Mouse (Mus musculus) ES-E14 (cell line): ENCODE measurements around the gene Pcbp1. TPM values are rescaled to one million over a fixed set of nuclear protein-coding genes. Genes with fewer than 3 reads are reported as not detected.

Experiments used
- DNase-seq: peaks from one replicate; pipeline ENCODE4 v3.0.0-alpha.2; 2013; ENCODE audit warnings: low read depth, low spot score
- H3K27ac ChIP-seq: 2 replicates; pipeline ENCODE4 v1.5.1; 2012; ENCODE audit warnings: low read depth, mild to moderate bottlenecking, low read length, moderate library complexity, mixed read lengths; ENCODE audit not compliant: poor library complexity, insufficient read depth, severe bottlenecking
- H3K36me3 ChIP-seq: 2 replicates; pipeline ENCODE4 v1.6.1; 2012; ENCODE audit warnings: mild to moderate bottlenecking, low read length, moderate library complexity, mixed read lengths; ENCODE audit not compliant: control insufficient read depth, poor library complexity, insufficient read depth, severe bottlenecking
- H3K4me1 ChIP-seq, 2 experiments: fragments of 150-350 bp in 1 of 2; sonication (generic) in 1 of 2; 2 replicates each; pipeline ENCODE4 v1.6.1; 2012; ENCODE audit warnings: low read length in 2 of 2, mild to moderate bottlenecking in 1 of 2, mixed read lengths in 1 of 2; ENCODE audit not compliant: control insufficient read depth in 2 of 2, insufficient read depth in 2 of 2, poor library complexity in 1 of 2
- H3K4me3 ChIP-seq, 2 experiments: fragments of 150-350 bp in 1 of 2; sonication (generic) in 1 of 2; 2 replicates each; pipeline ENCODE4 v1.5.1; 2012; ENCODE audit warnings: low read length in 2 of 2, low read depth in 1 of 2, mild to moderate bottlenecking in 1 of 2, mixed read lengths in 1 of 2; ENCODE audit not compliant: insufficient read depth in 1 of 2, poor library complexity in 1 of 2, severe bottlenecking in 1 of 2
- H3K9ac ChIP-seq: 2 replicates; pipeline ENCODE4 v1.6.1; 2012; ENCODE audit warnings: low read depth, mild to moderate bottlenecking, low read length, mixed read lengths; ENCODE audit not compliant: poor library complexity, insufficient read depth, severe bottlenecking
- H3K9me3 ChIP-seq: fragments of 150-350 bp; sonication (generic); 2 replicates; pipeline ENCODE4 v1.6.1; 2012; ENCODE audit warnings: low read depth, mild to moderate bottlenecking, low read length; ENCODE audit not compliant: control insufficient read depth, insufficient read depth
- CHD2 ChIP-seq: IDR thresholded peaks from 2 replicates; pipeline ENCODE4 v1.6.1; 2014; ENCODE audit warnings: mild to moderate bottlenecking, low read depth, low read length, inconsistent platforms
- HCFC1 ChIP-seq: IDR thresholded peaks from 2 replicates; pipeline ENCODE4 v1.6.1; 2012; ENCODE audit warnings: low read length, inconsistent platforms, borderline replicate concordance; ENCODE audit not compliant: insufficient read depth
- MAFK ChIP-seq: IDR thresholded peaks from 2 replicates; pipeline ENCODE4 v1.6.1; 2014; ENCODE audit warnings: mild to moderate bottlenecking, low read depth, low read length, inconsistent platforms; ENCODE audit not compliant: insufficient read depth
- ZC3H11A ChIP-seq: IDR thresholded peaks from 2 replicates; pipeline ENCODE4 v1.6.1; 2012; ENCODE audit warnings: low read depth, mild to moderate bottlenecking, inconsistent platforms, low read length, borderline replicate concordance
- ZNF384 ChIP-seq: IDR thresholded peaks from 2 replicates; pipeline ENCODE4 v1.6.1; 2012; ENCODE audit warnings: low read depth, low read length, inconsistent platforms
- in situ Hi-C, 2 experiments: fragments of 600-800 bp; cut with MboI; formaldehyde crosslinking; loops; one replicate each; pipeline ENCODE4 v1.15.1; 2025; ENCODE audit warnings: low sequenced_read_pairs in 2 of 2, inconsistent platforms in 1 of 2; ENCODE audit not compliant: unreplicated experiment in 2 of 2
- total RNA-seq: library from RNA; depleted of rRNA; stranded (reverse); fragments of 300-350 nt; gene quantifications from 2 replicates; pipeline ENCODE4 v1.2.3, GENCODE M21; 2012

The Pcbp1 gene
- total RNA-seq, 1 experiment: 102 TPM

- in situ Hi-C loops: no loop called here
- no peak for TF ChIP-seq MAFK
- peak; percentile 96 for TF ChIP-seq ZNF384
- TF ChIP-seq HCFC1: no peak
- no peak for TF ChIP-seq ZC3H11A
- TF ChIP-seq CHD2: no peak
- 0 out of 4 replicates have a peak overlapping the region, but pooled peaks of 1 of the 2 experiments have one; percentile 4 for H3K4me3 ChIP-seq
Observed at GRCm38 (mm10) chr6:86522001-86522911, 3.9 kb downstream of the Pcbp1 start.

GRCm38 (mm10) chr6:86519767-86520345, 6.3 kb downstream of the Pcbp1 start:
- DNase-seq: peak; percentile 68
- TF ChIP-seq CHD2 (peak; percentile 59; the same call in 1 of the 2 replicates), ZC3H11A (no peak), MAFK (0 out of 2 replicates have a peak, but pooled peaks have one; percentile 16)
- no peaks in the 10 kb centered on the region for H3K9me3 ChIP-seq
- no peak overlapping the region for H3K9ac ChIP-seq
- peak overlapping the region; percentile 92 for H3K27ac ChIP-seq
- H3K36me3 ChIP-seq: peaks cover 13% of the 10 kb centered on the region
- peaks cover 0 to 12% of the 10 kb centered on the region in 2 experiments; a peak in 2 of 4 replicates for H3K4me1 ChIP-seq
- in situ Hi-C loops: no loop called here
- no peak overlapping the region for H3K4me3 ChIP-seq

More at GRCm38 (mm10) chr6:86522001-86522911, 3.9 kb downstream of the Pcbp1 start:
- H3K36me3 ChIP-seq: peaks cover 22% of the 10 kb centered on the region
- peak overlapping the region; percentile 23; the same call in 1 of the 2 replicates for H3K9ac ChIP-seq
- H3K27ac ChIP-seq: peak overlapping the region; percentile 40; the same call in 1 of the 2 replicates
- DNase-seq: no peak
- H3K9me3 ChIP-seq: no peaks in the 10 kb centered on the region
- H3K4me1 ChIP-seq: peaks cover 0 to 7% of the 10 kb centered on the region in 2 experiments; a peak in 2 of 4 replicates

- peaks cover 0 to 8% of the 10 kb centered on the region in 2 experiments; a peak in 2 of 4 replicates for H3K4me1 ChIP-seq
- peak overlapping the region; percentile 0; the same call in 1 of the 2 replicates for H3K9ac ChIP-seq
- TF ChIP-seq HCFC1 (0 out of 2 replicates have a peak, but pooled peaks have one; percentile 48), MAFK (no peak)
- DNase-seq: no peak
- no peaks in the 10 kb centered on the region for H3K36me3 ChIP-seq
- in situ Hi-C loops: no loop called here
- peak overlapping the region in 1 of 2 experiments; percentile 26; a peak in 1 of 4 replicates for H3K4me3 ChIP-seq
- H3K27ac ChIP-seq: no peak overlapping the region
- H3K9me3 ChIP-seq: no peaks in the 10 kb centered on the region
Observed at GRCm38 (mm10) chr6:86516021-86516420, 10.1 kb downstream of the Pcbp1 start.

GRCm38 (mm10) chr6:86513296-86513695, 12.8 kb downstream of the Pcbp1 start:
- TF ChIP-seq HCFC1 (no peak), ZC3H11A (no peak), CHD2 (no peak), MAFK (no peak), ZNF384 (no peak)
- Histone ChIP-seq H3K4me1 (peaks cover 0 to 10% of the 10 kb centered on the region in 2 experiments; a peak in 3 of 4 replicates), H3K36me3 (no peaks in the 10 kb centered on the region), H3K4me3 (no peak overlapping the region), H3K9me3 (no peaks in the 10 kb centered on the region), H3K27ac (no peak overlapping the region), H3K9ac (no peak overlapping the region)
- DNase-seq: no peak
- in situ Hi-C loops: no loop called here
